Mouse (Mus musculus) embryonic facial prominence, embryonic 11.5 days (tissue): ENCODE results near the gene Coq8a. TPM values are rescaled to one million over a fixed set of nuclear protein-coding genes. Genes with fewer than 3 reads are reported as not detected.

Source experiments
- ATAC-seq: fragments of 200-750 bp; cut with Nextera tagmentation; replicated peaks from 2 replicates; pipeline ENCODE4 v1.8.0; 2017; ENCODE audit warnings: low read depth; ENCODE audit not compliant: insufficient number of reproducible peaks, low FRiP score, low TSS enrichment
- DNase-seq: peaks from one replicate; pipeline ENCODE4 v3.0.0-alpha.2; 2015; ENCODE audit warnings: low spot score
- H3K27ac ChIP-seq: fragments of 300-500 bp; sonication (generic); replicated peaks from 2 replicates; pipeline ENCODE4 v1.5.1; 2014; ENCODE audit warnings: mild to moderate bottlenecking, low read depth, low read length, control low read depth
- H3K27me3 ChIP-seq: fragments of 300-500 bp; sonication (generic); 2 replicates; pipeline ENCODE4 v1.6.1; 2014; ENCODE audit warnings: mild to moderate bottlenecking, low read length, moderate library complexity, mixed read lengths; ENCODE audit not compliant: control insufficient read depth, insufficient read depth
- H3K36me3 ChIP-seq: fragments of 300-500 bp; sonication (generic); replicated peaks from 2 replicates; pipeline ENCODE4 v1.6.1; 2014; ENCODE audit warnings: low read depth, mild to moderate bottlenecking, low read length, moderate library complexity, mixed read lengths; ENCODE audit not compliant: control insufficient read depth, insufficient read depth
- H3K4me1 ChIP-seq: fragments of 300-500 bp; sonication (generic); 2 replicates; pipeline ENCODE4 v1.6.1; 2014; ENCODE audit warnings: low read length, mixed read lengths; ENCODE audit not compliant: control insufficient read depth, insufficient read depth
- H3K4me2 ChIP-seq: fragments of 300-500 bp; sonication (generic); 2 replicates; pipeline ENCODE4 v1.6.1; 2014; ENCODE audit warnings: low read depth, mild to moderate bottlenecking, control low read depth, low read length, moderate library complexity
- H3K4me3 ChIP-seq: fragments of 300-500 bp; sonication (generic); 2 replicates; pipeline ENCODE4 v1.5.1; 2014; ENCODE audit warnings: low read depth, low read length, control low read depth
- H3K9ac ChIP-seq: fragments of 300-500 bp; sonication (generic); replicated peaks from 2 replicates; pipeline ENCODE4 v1.6.1; 2014; ENCODE audit warnings: mild to moderate bottlenecking, control low read depth, low read length
- H3K9me3 ChIP-seq: fragments of 300-500 bp; sonication (generic); replicated peaks from 2 replicates; pipeline ENCODE4 v1.6.1; 2016; ENCODE audit warnings: mild to moderate bottlenecking, low read length, inconsistent platforms, mixed read lengths; ENCODE audit not compliant: control insufficient read depth
- whole genome bisulfite sequencing: fragments of 180-500 bp; shearing (Covaris S2); extraction: QIAGEN DNeasy Blood & Tissue Kit; methylation state at CpG from one replicate; pipeline ENCODE4 v1.1.7; 2014; 5-methylcytosine and 5-hydroxymethylcytosine counted together
- polyA plus RNA-seq: library from polyadenylated mRNA; unstranded; fragments of >200 nt; fragmentation: Nextera tagmentation; extraction: Ambion mirVana; gene quantifications from 2 replicates; pipeline ENCODE4 v1.2.1, GENCODE M21; 2014

The Coq8a gene
- polyA plus RNA-seq, 1 experiment from 2014 or later, result 2.7 TPM

- H3K4me3 ChIP-seq, result no peak overlapping the region
Measured at GRCm38 (mm10) chr1:180226766-180227165, 27.4 kb upstream of the Coq8a start.

GRCm38 (mm10) chr1:180226221-180226713, 26.9 kb upstream of the Coq8a start:
- 7% methylated on average over 12 of the region's 12 CpGs for WGBS

More at GRCm38 (mm10) chr1:180226766-180227165, 27.4 kb upstream of the Coq8a start:
- no peak overlapping the region for H3K4me2 ChIP-seq
- H3K9ac ChIP-seq, result no peak overlapping the region
- 79% methylated on average over 3 of the region's 3 CpGs for WGBS
- H3K27me3 ChIP-seq, result no peaks in the 10 kb centered on the region
- H3K27ac ChIP-seq, result no peak overlapping the region
- H3K9me3 ChIP-seq, result no peaks in the 10 kb centered on the region
- no peaks in the 10 kb centered on the region for H3K4me1 ChIP-seq
- DNase-seq (no peak), ATAC-seq (no peak)
- no peaks in the 10 kb centered on the region for H3K36me3 ChIP-seq

GRCm38 (mm10) chr1:180225500-180226220, 26.3 kb upstream of the Coq8a start:
- H3K27me3 ChIP-seq, result no peaks in the 10 kb centered on the region
- 14% methylated on average over 21 of the region's 21 CpGs for WGBS
- H3K9me3 ChIP-seq, result no peaks in the 10 kb centered on the region
- peak overlapping the region; percentile 26 for H3K9ac ChIP-seq
- DNase-seq (peak; percentile 81), ATAC-seq (peak; percentile 69; the same call in 1 of the 2 replicates)
- peak overlapping the region; percentile 37 for H3K4me3 ChIP-seq
- H3K27ac ChIP-seq, result no peak overlapping the region
- H3K36me3 ChIP-seq, result no peaks in the 10 kb centered on the region
- H3K4me1 ChIP-seq, result no peaks in the 10 kb centered on the region
- H3K4me2 ChIP-seq, result peak overlapping the region; percentile 65

More at GRCm38 (mm10) chr1:180226221-180226713, 26.9 kb upstream of the Coq8a start:
- Histone ChIP-seq H3K4me3 (peak overlapping the region; percentile 37), H3K36me3 (no peaks in the 10 kb centered on the region), H3K4me1 (no peaks in the 10 kb centered on the region), H3K27ac (no peak overlapping the region), H3K9me3 (no peaks in the 10 kb centered on the region), H3K4me2 (peak overlapping the region; percentile 65), H3K27me3 (no peaks in the 10 kb centered on the region), H3K9ac (peak overlapping the region; percentile 26)
- DNase-seq, result peak; percentile 58
- ATAC-seq, result peak; percentile 58; the same call in 1 of the 2 replicates

- no peaks in the 10 kb centered on the region for H3K27me3 ChIP-seq
- H3K9ac ChIP-seq, result no peak overlapping the region
- 93% methylated on average over 1 of the region's 1 CpGs for WGBS
- no peaks in the 10 kb centered on the region for H3K4me1 ChIP-seq
- no peak for ATAC-seq
- no peak overlapping the region for H3K27ac ChIP-seq
- no peaks in the 10 kb centered on the region for H3K9me3 ChIP-seq
- H3K36me3 ChIP-seq, result no peaks in the 10 kb centered on the region
- H3K4me3 ChIP-seq, result no peak overlapping the region
- DNase-seq, result no peak
- no peak overlapping the region for H3K4me2 ChIP-seq
Measured at GRCm38 (mm10) chr1:180222007-180222406, 22.6 kb upstream of the Coq8a start.

- H3K4me2 ChIP-seq, result no peak overlapping the region
- no peak overlapping the region for H3K9ac ChIP-seq
- no peak overlapping the region for H3K4me3 ChIP-seq
- no peaks in the 10 kb centered on the region for H3K27me3 ChIP-seq
- 87% methylated on average over 19 of the region's 19 CpGs for WGBS
- H3K36me3 ChIP-seq, result no peaks in the 10 kb centered on the region
- no peaks in the 10 kb centered on the region for H3K9me3 ChIP-seq
- DNase-seq, result no peak
- no peaks in the 10 kb centered on the region for H3K4me1 ChIP-seq
- no peak overlapping the region for H3K27ac ChIP-seq
- ATAC-seq, result no peak
Measured at GRCm38 (mm10) chr1:180220791-180221542, 21.6 kb upstream of the Coq8a start.

- Histone ChIP-seq H3K27me3 (no peaks in the 10 kb centered on the region), H3K4me1 (no peaks in the 10 kb centered on the region), H3K27ac (no peak overlapping the region), H3K9me3 (no peaks in the 10 kb centered on the region), H3K4me3 (no peak overlapping the region), H3K36me3 (no peaks in the 10 kb centered on the region), H3K9ac (no peak overlapping the region), H3K4me2 (no peak overlapping the region)
- DNase-seq, result no peak
- ATAC-seq, result no peak
- 67% methylated on average over 5 of the region's 5 CpGs for whole genome bisulfite sequencing
Measured at GRCm38 (mm10) chr1:180216541-180217276, 17.3 kb upstream of the Coq8a start.

GRCm38 (mm10) chr1:180215044-180215443, 15.6 kb upstream of the Coq8a start:
- H3K27ac ChIP-seq, result no peak overlapping the region
- peak; percentile 80 for DNase-seq
- ATAC-seq, result peak; percentile 65; the same call in 1 of the 2 replicates
- H3K9ac ChIP-seq, result no peak overlapping the region
- H3K4me2 ChIP-seq, result no peak overlapping the region
- H3K9me3 ChIP-seq, result no peaks in the 10 kb centered on the region
- no peak overlapping the region for H3K4me3 ChIP-seq
- no peaks in the 10 kb centered on the region for H3K27me3 ChIP-seq
- 18% methylated on average over 4 of the region's 4 CpGs for WGBS
- H3K36me3 ChIP-seq, result no peaks in the 10 kb centered on the region
- H3K4me1 ChIP-seq, result no peaks in the 10 kb centered on the region
